Mouse (Mus musculus) embryonic fibroblast, embryonic 13.5 days (primary cell): ENCODE measurements around the gene Kirrel. TPM values are rescaled to one million over a fixed set of nuclear protein-coding genes. Genes with fewer than 3 reads are reported as not detected.

Experiments used
- H3K27ac ChIP-seq: 2 replicates; pipeline ENCODE4 v1.5.1; 2012; ENCODE audit warnings: low read length, control low read depth, inconsistent platforms; ENCODE audit not compliant: insufficient read depth
- H3K4me1 ChIP-seq: 2 replicates; pipeline ENCODE4 v1.6.1; 2011; ENCODE audit warnings: low read length; ENCODE audit not compliant: control insufficient read depth, insufficient read depth
- H3K4me3 ChIP-seq: 2 replicates; pipeline ENCODE4 v1.5.1; 2011; ENCODE audit warnings: mild to moderate bottlenecking, control low read depth, low read length; ENCODE audit not compliant: insufficient read depth
- CTCF ChIP-seq: IDR thresholded peaks from 2 replicates; pipeline ENCODE4 v1.5.1; 2011; ENCODE audit warnings: mild to moderate bottlenecking, control low read depth, low read length, moderate library complexity, borderline replicate concordance; ENCODE audit not compliant: insufficient read depth
- POLR2A ChIP-seq: IDR thresholded peaks from 2 replicates; pipeline ENCODE4 v1.6.1; 2011; ENCODE audit warnings: low read depth, mild to moderate bottlenecking, control low read depth, low read length, moderate library complexity
- polyA plus RNA-seq: library from polyadenylated mRNA; stranded (reverse); fragments of >200 nt; gene quantifications from 2 replicates; pipeline ENCODE4 v1.2.4, GENCODE M21; 2011; ENCODE audit warnings: low read depth; ENCODE audit not compliant: missing spikeins, insufficient read length

Gene Kirrel
- polyA plus RNA-seq, 1 experiment: 101 TPM

- Histone ChIP-seq H3K4me1 (peaks cover 14% of the 10 kb centered on the region), H3K27ac (peak overlapping the region; percentile 74), H3K4me3 (no peak overlapping the region)
- TF ChIP-seq POLR2A (no peak), CTCF (no peak)
These were observed 102.4 kb downstream of the Kirrel start for GRCm38 (mm10) chr3:87072191-87072590.

GRCm38 (mm10) chr3:87067396-87067975, 107.1 kb downstream of the Kirrel start:
- Histone ChIP-seq H3K27ac (no peak overlapping the region), H3K4me3 (no peak overlapping the region), H3K4me1 (peaks cover 5% of the 10 kb centered on the region)
- TF ChIP-seq CTCF (no peak), POLR2A (no peak)

GRCm38 (mm10) chr3:87053939-87054338, 120.6 kb downstream of the Kirrel start:
- TF ChIP-seq POLR2A: no peak
- TF ChIP-seq CTCF: no peak
- H3K4me1 ChIP-seq: no peaks in the 10 kb centered on the region
- H3K27ac ChIP-seq: no peak overlapping the region
- no peak overlapping the region for H3K4me3 ChIP-seq

GRCm38 (mm10) chr3:87047801-87048200, 126.7 kb downstream of the Kirrel start:
- Histone ChIP-seq H3K27ac (no peak overlapping the region), H3K4me3 (no peak overlapping the region), H3K4me1 (no peaks in the 10 kb centered on the region)
- TF ChIP-seq CTCF: no peak
- TF ChIP-seq POLR2A: no peak

- Histone ChIP-seq H3K27ac (no peak overlapping the region), H3K4me1 (no peaks in the 10 kb centered on the region), H3K4me3 (no peak overlapping the region)
- TF ChIP-seq CTCF: no peak
- TF ChIP-seq POLR2A: no peak
These were observed 132.8 kb downstream of the Kirrel start for GRCm38 (mm10) chr3:87041733-87042132.

GRCm38 (mm10) chr3:87038500-87038899, 136.0 kb downstream of the Kirrel start:
- Histone ChIP-seq H3K4me3 (no peak overlapping the region), H3K27ac (no peak overlapping the region), H3K4me1 (no peaks in the 10 kb centered on the region)
- TF ChIP-seq POLR2A (no peak), CTCF (no peak)

- no peaks in the 10 kb centered on the region for H3K4me1 ChIP-seq
- no peak overlapping the region for H3K4me3 ChIP-seq
- TF ChIP-seq POLR2A (no peak), CTCF (no peak)
- no peak overlapping the region for H3K27ac ChIP-seq
These were observed 140.5 kb downstream of the Kirrel start for GRCm38 (mm10) chr3:87034061-87034460.

GRCm38 (mm10) chr3:87033357-87033756, 141.2 kb downstream of the Kirrel start:
- H3K4me1 ChIP-seq: no peaks in the 10 kb centered on the region
- TF ChIP-seq CTCF: peak; percentile 61; the same call in 1 of the 2 replicates
- TF ChIP-seq POLR2A: no peak
- no peak overlapping the region for H3K4me3 ChIP-seq
- no peak overlapping the region for H3K27ac ChIP-seq

- H3K27ac ChIP-seq: no peak overlapping the region
- no peak overlapping the region for H3K4me3 ChIP-seq
- no peaks in the 10 kb centered on the region for H3K4me1 ChIP-seq
- TF ChIP-seq CTCF (peak; percentile 96; the same call in 1 of the 2 replicates), POLR2A (no peak)
These were observed 143.7 kb downstream of the Kirrel start for GRCm38 (mm10) chr3:87030855-87031254.

Other genes starting within 250 kb of the Kirrel start
- gene Cd1d1, start 175.3 kb downstream of the Kirrel start, polyA plus RNA-seq: 7.7 and 9.6 TPM in 2 replicates
- gene Fcrls, start 89.0 kb upstream of the Kirrel start, polyA plus RNA-seq: 5.3 TPM in 1 of 2 replicates, not detected in the other
- gene Cd5l, start 183.1 kb upstream of the Kirrel start, polyA plus RNA-seq: not detected in 2 replicates
- gene Fcrl1, start 201.6 kb upstream of the Kirrel start, polyA plus RNA-seq: not detected in 2 replicates